Mouse (Mus musculus) urinary bladder, postnatal 4 days (tissue): ENCODE data around the gene Gm37596.
"Not testable (repeated sequence)": the region's sequence is repeated elsewhere in the genome, so short reads cannot be mapped to it uniquely, and the experiment has no call there.

Source experiments
- DNase-seq, 2 experiments: peaks; one replicate each; pipeline ENCODE4 v3.0.0; 2021 to 2022; ENCODE audit warnings: low spot score in 2 of 2

Gm37596 gene

GRCm38 (mm10) chr3:93692970-93693369 lies at the start of gene Gm37596:
Gene Gm37596, minus strand, starts transcription at chr3:93693070.
- not testable (repeated sequence) for DNase-seq

- not testable (repeated sequence) for DNase-seq
These were observed 16.2 kb upstream of the Gm37596 start for GRCm38 (mm10) chr3:93708969-93709637.

- not testable (repeated sequence) for DNase-seq
These were observed 16.7 kb downstream of the Gm37596 start, which contains the start of gene Tdpoz1 for GRCm38 (mm10) chr3:93676210-93676609. Gene Tdpoz1, minus strand, starts transcription at chr3:93676310.

GRCm38 (mm10) chr3:93670805-93671503 lies 21.9 kb downstream of the Gm37596 start:
- DNase-seq: not testable (repeated sequence)

GRCm38 (mm10) chr3:93654260-93654659 lies 38.6 kb downstream of the Gm37596 start:
- DNase-seq: no peak

- DNase-seq: no peak
These were observed 40.3 kb downstream of the Gm37596 start, which contains the start of gene Tdpoz2 for GRCm38 (mm10) chr3:93652586-93652985. Gene Tdpoz2, minus strand, starts transcription at chr3:93652686.
